Mouse (Mus musculus) CH12.LX (cell line): ENCODE data around the gene Fam92b. TPM values are rescaled to one million over a fixed set of nuclear protein-coding genes. Genes with fewer than 3 reads are reported as not detected.

Experiments
- DNase-seq: peaks from one replicate; pipeline ENCODE4 v3.0.0-alpha.2; 2013; ENCODE audit errors: extremely low read depth
- H3K27ac ChIP-seq: 2 replicates; pipeline ENCODE4 v1.5.1; 2012; ENCODE audit warnings: low read depth, mild to moderate bottlenecking, control low read depth, moderate library complexity; ENCODE audit not compliant: insufficient read depth
- H3K27me3 ChIP-seq: replicated peaks from 2 replicates; pipeline ENCODE3; 2012; ENCODE audit warnings: inconsistent platforms
- H3K36me3 ChIP-seq, 2 experiments: replicated peaks in 1 of 2; 2 replicates each; pipeline versions ENCODE3 to v1.6.1; 2012; ENCODE audit warnings: inconsistent platforms in 1 of 2, low read length in 1 of 2, mild to moderate bottlenecking in 1 of 2, mixed read lengths in 1 of 2, moderate library complexity in 1 of 2; ENCODE audit not compliant: control insufficient read depth in 1 of 2, insufficient read depth in 1 of 2
- H3K4me1 ChIP-seq, 2 experiments: 2 replicates each; pipeline ENCODE4 v1.6.1; 2012; ENCODE audit warnings: inconsistent platforms in 1 of 2, moderate library complexity in 1 of 2; ENCODE audit not compliant: insufficient read depth in 2 of 2, control insufficient read depth in 1 of 2
- H3K4me2 ChIP-seq: 2 replicates; pipeline ENCODE4 v1.6.1; 2012; ENCODE audit warnings: low read depth, mild to moderate bottlenecking, control low read depth; ENCODE audit not compliant: poor library complexity, insufficient read depth, severe bottlenecking
- H3K4me3 ChIP-seq, 3 experiments: fragments of 150-350 bp in 1 of 3; sonication (generic) in 1 of 3; replicated peaks in 1 of 3; 2 replicates each; pipeline versions ENCODE3 to v1.5.1; 2011 to 2012; ENCODE audit warnings: low read depth in 2 of 3, low read length in 2 of 3, mild to moderate bottlenecking in 2 of 3, moderate library complexity in 2 of 3, control low read depth in 1 of 3, improper control_type of control experiment in 1 of 3, inconsistent platforms in 1 of 3, mixed read lengths in 1 of 3; ENCODE audit not compliant: poor library complexity in 1 of 3
- H3K79me2 ChIP-seq: replicated peaks from 2 replicates; pipeline ENCODE4 v1.6.1; 2012; ENCODE audit warnings: mild to moderate bottlenecking, moderate library complexity; ENCODE audit not compliant: control insufficient read depth, poor library complexity, insufficient read depth, severe bottlenecking; ENCODE audit errors: extremely low read depth
- H3K9ac ChIP-seq: 2 replicates; pipeline ENCODE4 v1.6.1; 2012; ENCODE audit warnings: low read depth, mild to moderate bottlenecking, control low read depth, moderate library complexity; ENCODE audit not compliant: insufficient read depth
- H3K9me3 ChIP-seq: replicated peaks from 2 replicates; pipeline ENCODE3; 2012; ENCODE audit warnings: low read length, inconsistent platforms, mixed read lengths
- BHLHE40 ChIP-seq: IDR thresholded peaks from 2 replicates; pipeline ENCODE4 v1.6.1; 2011; ENCODE audit warnings: mild to moderate bottlenecking, low read depth, low read length, improper control_type of control experiment
- CTCF ChIP-seq, 2 experiments: IDR thresholded peaks in 1 of 2; conservative IDR thresholded peaks in 1 of 2; 2 replicates each; pipeline ENCODE4 v1.5.1; 2011 to 2012; ENCODE audit warnings: low read depth in 2 of 2, low read length in 2 of 2, improper control_type of control experiment in 1 of 2, inconsistent platforms in 1 of 2, mild to moderate bottlenecking in 1 of 2, moderate library complexity in 1 of 2
- ETS1 ChIP-seq: conservative IDR thresholded peaks from 2 replicates; pipeline ENCODE4 v1.6.1; 2012; ENCODE audit warnings: low read depth, mild to moderate bottlenecking, inconsistent platforms, low read length, improper control_type of control experiment, moderate library complexity
- GABPA ChIP-seq: IDR thresholded peaks from 2 replicates; pipeline ENCODE4 v1.6.1; 2012; ENCODE audit warnings: low read depth, low read length, improper control_type of control experiment, inconsistent platforms; ENCODE audit not compliant: insufficient replicate concordance
- HCFC1 ChIP-seq: IDR thresholded peaks from 2 replicates; pipeline ENCODE4 v1.6.1; 2012; ENCODE audit warnings: low read depth, mild to moderate bottlenecking, inconsistent platforms, low read length, improper control_type of control experiment
- IRF4 ChIP-seq: IDR thresholded peaks from 2 replicates; pipeline ENCODE4 v1.6.1; 2014; ENCODE audit warnings: low read depth, mild to moderate bottlenecking, inconsistent platforms, low read length, improper control_type of control experiment
- JUN ChIP-seq: IDR thresholded peaks from 2 replicates; pipeline ENCODE4 v1.6.1; 2011; ENCODE audit warnings: low read depth, mild to moderate bottlenecking, low read length, improper control_type of control experiment, moderate library complexity; ENCODE audit not compliant: insufficient read depth
- JUND ChIP-seq: conservative IDR thresholded peaks from 2 replicates; pipeline ENCODE4 v1.6.1; 2011; ENCODE audit warnings: low read depth, low read length, improper control_type of control experiment
- MAFK ChIP-seq: IDR thresholded peaks from 2 replicates; pipeline ENCODE4 v1.6.1; 2011; ENCODE audit warnings: low read length, improper control_type of control experiment; ENCODE audit not compliant: insufficient replicate concordance
- MAZ ChIP-seq: IDR thresholded peaks from 2 replicates; pipeline ENCODE4 v1.6.1; 2012; ENCODE audit warnings: low read depth, mild to moderate bottlenecking, inconsistent platforms, low read length, improper control_type of control experiment, moderate library complexity
- RAD21 ChIP-seq: IDR thresholded peaks from 2 replicates; pipeline ENCODE4 v1.6.1; 2011; ENCODE audit warnings: low read depth, mild to moderate bottlenecking, low read length, improper control_type of control experiment, moderate library complexity
- SIN3A ChIP-seq: IDR thresholded peaks from 2 replicates; pipeline ENCODE4 v1.6.1; 2012; ENCODE audit warnings: low read length, improper control_type of control experiment, inconsistent platforms
- SMC3 ChIP-seq: IDR thresholded peaks from 2 replicates; pipeline ENCODE4 v1.6.1; 2011; ENCODE audit warnings: low read depth, low read length, improper control_type of control experiment
- UBTF ChIP-seq: IDR thresholded peaks from 2 replicates; pipeline ENCODE4 v1.6.1; 2012; ENCODE audit warnings: low read depth, mild to moderate bottlenecking, inconsistent platforms, low read length, improper control_type of control experiment, moderate library complexity
- USF1 ChIP-seq: IDR thresholded peaks from 2 replicates; pipeline ENCODE4 v1.6.1; 2014; ENCODE audit warnings: low read depth, mild to moderate bottlenecking, inconsistent platforms, low read length, improper control_type of control experiment
- USF2 ChIP-seq: conservative IDR thresholded peaks from 2 replicates; pipeline ENCODE4 v1.6.1; 2011; ENCODE audit warnings: low read depth, low read length, improper control_type of control experiment
- ZC3H11A ChIP-seq: IDR thresholded peaks from 2 replicates; pipeline ENCODE4 v1.6.1; 2012; ENCODE audit warnings: low read depth, mild to moderate bottlenecking, inconsistent platforms, low read length, improper control_type of control experiment
- ZNF384 ChIP-seq: IDR thresholded peaks from 2 replicates; pipeline ENCODE4 v1.6.1; 2012; ENCODE audit warnings: low read depth, low read length, improper control_type of control experiment, inconsistent platforms
- dilution Hi-C: fragments of 300-500 bp; cut with MboI; formaldehyde crosslinking; loops from 2 replicates; pipeline ENCODE4 v1.14.3; 2020; ENCODE audit warnings: low sequenced_read_pairs; ENCODE audit not compliant: extremely low pct_unique_long_range_greater_than_20kb, extremely low pct_ligation_motif_present
- in situ Hi-C: fragments of 300-500 bp; cut with MboI; formaldehyde crosslinking; loops from 3 replicates; pipeline ENCODE4 v1.14.3; 2019; ENCODE audit warnings: low sequenced_read_pairs, low pct_ligation_motif_present, low pct_unique_long_range_greater_than_20kb, mixed read lengths
- polyA plus RNA-seq: library from polyadenylated mRNA; unstranded; fragments of >175 nt; gene quantifications from 2 replicates; pipeline ENCODE4 v1.2.1, GENCODE M21; 2012; ENCODE audit warnings: low read depth; ENCODE audit not compliant: insufficient read length
- total RNA-seq, 2 experiments: library from RNA; depleted of rRNA; stranded (reverse); fragments of 300-350 nt in 1 of 2; fragments of >200 nt in 1 of 2; gene quantifications; 2 replicates each; pipeline ENCODE4 v1.2.3; 2012 to 2014

Gene Fam92b
- total and polyA plus RNA-seq, 3 experiments = not detected

- H3K4me2 ChIP-seq = no peak overlapping the region
- H3K27me3 ChIP-seq = peaks cover 90% of the 10 kb centered on the region
- peaks cover 8% of the 10 kb centered on the region for H3K9me3 ChIP-seq
- dilution Hi-C loops (no loop called here), in situ Hi-C loops (no loop called here)
- no peaks in the 10 kb centered on the region for H3K4me1 ChIP-seq
- TF ChIP-seq SMC3 (no peak), IRF4 (no peak), GABPA (no peak), JUND (no peak), UBTF (no peak), USF1 (no peak), USF2 (no peak), ZNF384 (no peak), BHLHE40 (no peak), ZC3H11A (no peak), RAD21 (no peak), HCFC1 (no peak), ETS1 (no peak)
- no peak overlapping the region for H3K27ac ChIP-seq
- no peak for DNase-seq
- no peaks in the 10 kb centered on the region for H3K36me3 ChIP-seq
- H3K9ac ChIP-seq = no peak overlapping the region
- no peaks in the 10 kb centered on the region for H3K79me2 ChIP-seq
- H3K4me3 ChIP-seq = no peak overlapping the region
Observed at GRCm38 (mm10) chr8:120129547-120129946, 47.7 kb downstream of the Fam92b start.

GRCm38 (mm10) chr8:120126357-120127161 lies 50.7 kb downstream of the Fam92b start:
- Histone ChIP-seq H3K27ac (no peak overlapping the region), H3K79me2 (no peaks in the 10 kb centered on the region), H3K36me3 (no peaks in the 10 kb centered on the region), H3K4me2 (no peak overlapping the region), H3K27me3 (peaks cover 88% of the 10 kb centered on the region), H3K4me3 (no peak overlapping the region), H3K9ac (no peak overlapping the region), H3K9me3 (peaks cover 8% of the 10 kb centered on the region), H3K4me1 (no peaks in the 10 kb centered on the region)
- no peak for DNase-seq
- TF ChIP-seq MAZ (no peak), ZC3H11A (no peak), MAFK (no peak), BHLHE40 (no peak), CTCF (conservative IDR thresholded peaks at IDR 0.05 in 1 of 2, IDR thresholded peaks at IDR 0.05 in 1 of 2; ENCODE audit: low read depth in 2 of 2, low read length in 2 of 2) (no peak), JUN (no peak), SIN3A (no peak)
- dilution Hi-C loops = no loop called here
- in situ Hi-C loops = no loop called here
